Mouse (Mus musculus) cerebellum, adult 11 months (tissue): Measurements from ENCODE around the gene Ugt1a8.
A peak's percentile ranks its signal among the peaks of the same experiment; 100 is the strongest.
"Not testable (repeated sequence)": the region's sequence is repeated elsewhere in the genome, so short reads cannot be mapped to it uniquely, and the experiment has no call there.

Experiments used
- DNase-seq: peaks from one replicate; pipeline ENCODE4 v3.0.0; 2022

Gene Ugt1a8

DNA sequence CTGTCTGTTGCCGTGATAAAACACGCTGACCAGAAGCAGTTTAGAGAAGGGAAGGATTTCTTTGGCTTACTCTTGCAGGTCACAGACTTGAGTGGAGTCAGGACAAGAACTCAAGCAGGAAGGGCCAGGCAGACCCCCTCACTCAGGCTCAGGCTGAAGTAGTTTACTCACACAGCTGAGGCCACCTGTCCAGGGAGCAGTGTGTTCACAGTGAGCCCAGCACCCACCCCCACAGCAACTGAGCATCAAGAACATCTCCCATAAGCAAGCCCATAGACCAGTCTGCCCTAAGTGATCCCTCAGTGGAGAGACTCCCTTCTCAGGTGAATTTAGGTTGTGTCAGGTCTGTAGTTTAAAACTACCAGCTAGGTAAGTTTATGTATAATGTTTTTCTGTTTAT is 22.0 kb downstream of the Ugt1a8 start:
- DNase-seq = not testable (repeated sequence)

DNA sequence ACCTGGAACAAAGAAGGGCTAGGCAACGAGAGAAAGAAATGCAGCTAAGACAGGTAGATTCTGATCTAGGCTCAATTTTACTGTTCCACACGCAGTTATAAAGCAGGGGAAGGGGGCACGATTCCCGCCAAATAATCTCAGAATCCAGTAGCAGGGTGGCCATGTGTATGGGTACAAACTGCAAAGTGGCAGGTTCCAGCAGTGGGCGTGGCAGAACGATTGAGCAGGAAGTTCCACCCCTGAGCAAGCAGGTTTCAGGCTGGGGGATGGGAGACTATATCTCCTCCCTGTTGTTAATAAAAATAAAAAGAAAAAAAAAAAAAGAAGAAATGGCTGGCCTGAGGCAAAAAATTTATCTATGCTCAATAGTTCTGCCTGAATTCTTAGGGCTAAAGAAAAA is 25.2 kb downstream of the Ugt1a8 start:
- not testable (repeated sequence) for DNase-seq

DNA sequence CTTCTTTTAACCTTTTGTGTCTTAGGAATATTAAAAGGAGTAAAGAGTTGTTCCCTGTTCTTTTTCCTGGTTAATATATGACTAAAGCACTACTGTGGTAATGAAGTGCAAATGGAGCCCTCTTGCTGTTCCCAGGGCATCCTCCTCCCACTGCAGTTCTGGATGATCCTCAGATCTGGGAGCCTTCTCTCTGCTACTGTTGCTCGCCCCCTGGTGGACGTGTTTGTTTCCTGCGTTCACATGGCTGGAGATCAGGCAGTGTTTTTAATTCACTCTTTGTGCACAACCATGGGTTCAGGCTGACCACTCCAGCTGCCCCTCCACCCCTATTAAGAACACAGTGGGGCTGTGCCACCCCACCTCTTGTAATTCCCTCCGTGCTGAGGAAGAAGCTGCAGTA is 32.9 kb downstream of the Ugt1a8 start:
- DNase-seq = not testable (repeated sequence)

DNA sequence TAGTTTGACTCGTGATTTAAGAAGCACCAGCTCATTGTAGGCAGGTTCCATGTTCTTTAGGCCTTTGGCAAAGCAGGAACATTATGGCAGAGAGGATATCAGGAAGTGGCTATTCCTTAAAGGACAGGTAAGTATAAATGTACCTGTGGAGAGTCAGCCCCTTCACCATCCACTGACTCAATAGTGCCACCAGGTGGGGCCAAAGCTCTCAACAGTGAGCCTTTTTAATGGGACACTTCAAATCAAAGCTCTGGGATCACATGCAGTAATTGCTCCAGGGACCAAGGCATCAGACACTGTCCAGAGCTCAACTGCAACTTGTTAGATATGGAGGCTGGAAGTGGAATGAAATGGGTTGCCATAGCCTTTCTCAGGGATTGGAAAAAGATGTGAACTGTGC is 33.9 kb downstream of the Ugt1a8 start:
- DNase-seq = not testable (repeated sequence)

DNA sequence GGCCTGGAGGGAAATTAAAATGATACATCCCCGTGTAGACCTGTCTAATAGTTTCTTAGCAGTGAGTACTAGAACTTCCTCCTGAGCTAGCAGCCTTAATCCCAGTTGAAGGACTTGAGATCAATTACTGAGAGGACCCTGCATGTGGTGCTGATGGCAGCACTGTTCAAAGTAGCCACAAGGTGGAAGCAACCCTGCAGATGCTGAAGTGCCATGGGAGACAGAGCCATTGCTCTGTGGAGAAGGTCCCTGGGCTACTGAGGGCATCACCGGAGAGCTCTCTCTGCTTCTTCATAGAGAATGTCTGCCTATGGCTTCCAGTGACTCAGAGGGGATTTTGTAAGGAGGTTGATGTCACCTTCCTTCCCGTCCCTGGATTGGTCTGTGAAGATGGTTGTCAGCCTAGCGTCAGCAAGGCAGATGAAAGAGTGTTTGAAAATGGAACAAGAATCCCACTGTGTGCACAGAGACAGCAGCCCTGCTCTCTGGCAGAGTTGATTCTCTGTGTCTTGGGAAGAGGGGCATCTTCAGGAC is 38.3 kb downstream of the Ugt1a8 start:
- DNase-seq = not testable (repeated sequence)

DNA sequence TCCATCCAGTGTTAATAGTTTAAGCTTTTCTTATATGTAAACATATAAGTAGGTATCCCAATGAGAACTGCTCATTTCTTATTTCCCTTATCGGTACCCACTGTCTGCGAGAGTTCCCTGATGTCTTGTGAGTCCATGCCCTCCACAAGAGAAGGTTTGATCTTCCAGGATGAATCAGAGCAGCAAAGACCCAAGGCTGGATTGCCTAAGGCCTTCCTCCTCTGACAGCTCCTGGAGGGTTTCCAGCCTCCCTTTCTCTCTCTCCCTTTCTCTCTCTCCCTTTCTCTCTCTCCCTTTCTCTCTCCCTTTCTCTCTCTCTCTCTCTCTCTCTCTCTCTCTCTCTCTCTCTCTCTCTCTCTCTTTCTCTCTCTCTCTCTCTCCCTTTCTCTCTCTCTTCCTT is 41.5 kb downstream of the Ugt1a8 start:
- not testable (repeated sequence) for DNase-seq

DNA sequence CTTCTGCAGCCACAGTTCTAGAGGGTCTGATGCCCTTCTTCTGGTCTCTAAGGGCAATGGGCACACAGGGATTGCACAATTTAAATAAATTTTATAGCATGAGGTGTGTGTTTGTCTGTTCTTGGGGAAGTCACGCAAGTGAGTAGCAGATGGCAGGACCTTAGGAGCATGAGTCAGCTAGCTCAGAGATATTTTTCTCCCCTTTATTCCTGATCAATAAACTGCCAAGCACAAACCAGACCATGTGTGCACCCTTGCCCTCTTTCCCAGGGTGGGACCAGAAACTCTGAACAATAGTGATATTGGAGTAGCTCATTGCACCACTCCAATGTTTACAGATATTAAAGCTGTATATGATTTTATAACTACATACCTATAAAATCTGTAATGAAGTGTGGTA is 42.6 kb downstream of the Ugt1a8 start:
- not testable (repeated sequence) for DNase-seq

DNA sequence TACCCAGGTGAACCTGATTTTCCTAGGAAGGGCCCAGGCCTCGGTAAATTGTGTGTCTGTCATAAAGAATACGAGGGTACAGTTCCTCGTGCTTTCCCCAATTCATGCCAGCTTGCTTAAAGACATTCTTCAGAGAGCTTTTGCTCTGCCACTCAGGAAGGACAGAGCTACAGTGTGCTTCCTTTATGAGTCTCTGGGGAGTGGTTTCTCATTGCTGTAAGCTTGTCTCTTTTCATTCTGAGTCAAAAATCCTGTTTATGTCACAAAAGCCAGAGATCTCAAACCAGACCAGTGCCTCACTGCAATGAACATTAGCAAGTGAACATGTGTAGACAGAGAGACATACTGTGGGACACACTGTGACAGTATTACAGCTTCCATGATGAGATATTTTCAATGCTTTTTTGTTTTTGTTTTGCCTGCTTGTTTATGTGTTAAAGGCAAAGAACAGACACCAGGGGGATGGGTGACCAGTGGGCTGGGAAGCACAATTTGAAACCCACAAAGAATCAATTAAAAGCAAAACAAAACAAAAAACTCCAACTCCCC is 46.4 kb downstream of the Ugt1a8 start:
- no peak for DNase-seq

DNA sequence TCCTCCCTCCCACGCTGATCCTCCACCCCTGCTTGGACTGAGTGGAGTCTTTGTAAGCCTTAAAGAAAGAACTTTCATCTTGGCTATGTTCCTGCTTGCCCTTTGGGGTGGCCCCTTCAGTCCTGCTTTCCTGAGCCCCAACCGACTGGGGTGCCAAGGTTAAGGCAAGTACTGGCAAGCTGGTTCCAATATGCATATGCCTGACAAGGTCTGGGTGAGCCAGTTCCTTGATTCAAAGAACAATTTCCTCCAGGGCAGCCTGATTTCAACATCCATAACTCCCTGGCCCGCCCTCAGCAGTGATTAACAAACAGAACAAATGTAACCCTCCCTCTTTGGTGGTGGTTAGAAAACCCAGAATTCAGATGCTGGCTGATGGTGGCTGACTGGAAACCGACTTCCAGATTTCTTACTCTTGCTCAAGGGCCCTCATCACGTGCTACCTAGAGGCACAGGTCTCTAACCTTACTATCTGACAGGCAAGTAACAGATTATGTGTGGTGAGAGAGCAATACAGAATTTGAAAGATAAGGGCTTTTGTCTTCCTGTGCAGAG is 46.9 kb downstream of the Ugt1a8 start, which contains the start of gene Ugt1a6a:
Gene Ugt1a6a, plus strand, starts transcription at position 353 of the 555 bp plus-strand sequence.
- not testable (repeated sequence) for DNase-seq

DNA sequence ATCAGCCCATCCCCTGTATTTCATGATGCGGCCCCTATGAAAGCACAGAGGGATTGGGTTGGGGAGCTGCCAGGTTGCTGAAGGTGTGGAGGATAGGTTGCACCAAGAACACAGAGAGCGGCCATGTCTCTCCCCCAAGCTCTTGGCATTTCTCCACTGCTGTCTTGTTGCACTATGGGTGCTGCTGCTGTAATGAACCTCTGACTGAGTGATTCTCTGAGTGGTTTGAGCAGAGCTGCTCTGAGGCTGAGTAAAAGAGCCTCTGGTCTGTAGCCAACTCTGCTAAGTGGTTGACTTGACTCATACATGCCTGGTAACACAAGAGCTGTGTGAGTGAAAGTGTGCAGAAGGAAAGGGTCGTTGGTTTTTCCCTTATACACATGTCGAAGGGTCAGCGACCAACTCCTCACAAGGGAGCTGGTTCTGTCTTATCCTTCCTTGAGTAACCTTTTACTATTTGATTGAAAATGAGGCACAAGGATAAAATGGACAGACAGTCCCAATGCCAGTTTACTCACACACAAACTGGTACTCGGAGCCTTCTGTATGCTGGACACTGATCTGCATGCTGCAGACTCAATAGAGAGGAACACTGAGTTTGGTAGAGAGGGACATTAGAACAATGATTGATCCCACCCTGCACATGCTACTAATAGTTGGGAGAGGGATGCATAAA is 47.8 kb downstream of the Ugt1a8 start:
- not testable (repeated sequence) for DNase-seq

DNA sequence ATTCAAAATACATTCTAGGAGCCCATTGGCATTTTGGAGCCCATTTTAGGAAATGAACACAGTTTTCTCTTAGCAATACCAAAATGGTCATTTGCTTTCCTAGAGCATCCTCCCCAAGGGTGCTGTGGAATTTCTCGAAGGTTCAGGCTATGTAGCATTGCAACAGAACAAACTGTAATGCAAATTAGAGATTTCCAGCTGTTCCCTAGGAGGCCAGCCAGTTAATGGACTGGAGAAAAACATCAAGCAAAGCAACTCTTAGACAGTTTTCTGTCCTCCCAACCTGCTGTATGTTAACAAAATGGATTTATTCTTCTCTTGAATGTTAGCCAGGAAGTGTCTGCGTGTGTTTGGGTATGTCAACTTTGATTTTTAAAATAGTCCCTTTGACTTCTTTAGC is 49.0 kb downstream of the Ugt1a8 start:
- no peak for DNase-seq

DNA sequence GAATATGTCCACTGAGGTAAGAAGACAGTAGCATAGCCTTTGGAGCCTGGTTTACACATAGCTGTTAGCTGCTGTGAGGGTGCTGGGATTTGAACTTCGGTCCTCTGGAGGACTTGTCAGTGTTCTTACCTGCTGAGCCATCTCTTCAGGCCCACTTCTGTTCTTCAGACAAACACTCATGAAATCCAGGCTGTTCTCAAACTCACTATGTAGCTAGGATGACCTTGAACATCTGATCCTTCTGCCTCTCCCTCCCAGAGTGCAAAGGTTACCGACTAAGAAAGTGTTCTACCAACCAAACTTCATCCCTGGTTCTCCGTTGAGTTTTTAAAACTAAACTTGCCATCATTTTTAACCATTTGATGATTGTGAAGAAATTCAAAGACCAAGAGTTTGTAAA is 49.7 kb downstream of the Ugt1a8 start:
- no peak for DNase-seq

DNA sequence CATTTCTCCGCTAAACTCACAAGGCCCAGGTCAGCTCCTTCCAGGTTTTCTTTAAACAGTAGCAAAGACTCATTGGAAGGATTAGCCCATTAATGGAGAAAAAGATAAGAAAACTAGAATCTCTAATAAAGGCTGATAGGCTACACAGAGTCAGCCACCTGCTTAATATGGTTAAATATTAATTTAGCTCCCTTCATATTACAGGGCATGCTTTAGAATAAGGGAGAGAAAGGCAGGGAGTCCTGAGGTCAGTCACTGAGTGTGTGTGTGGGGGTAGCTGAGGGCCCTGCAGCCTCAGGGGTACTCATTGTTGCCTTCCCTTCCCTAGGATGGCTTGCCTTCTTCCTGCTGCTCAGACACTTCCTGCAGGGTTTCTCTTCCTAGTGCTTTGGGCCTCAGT is 50.5 kb downstream of the Ugt1a8 start:
- no peak for DNase-seq

DNA sequence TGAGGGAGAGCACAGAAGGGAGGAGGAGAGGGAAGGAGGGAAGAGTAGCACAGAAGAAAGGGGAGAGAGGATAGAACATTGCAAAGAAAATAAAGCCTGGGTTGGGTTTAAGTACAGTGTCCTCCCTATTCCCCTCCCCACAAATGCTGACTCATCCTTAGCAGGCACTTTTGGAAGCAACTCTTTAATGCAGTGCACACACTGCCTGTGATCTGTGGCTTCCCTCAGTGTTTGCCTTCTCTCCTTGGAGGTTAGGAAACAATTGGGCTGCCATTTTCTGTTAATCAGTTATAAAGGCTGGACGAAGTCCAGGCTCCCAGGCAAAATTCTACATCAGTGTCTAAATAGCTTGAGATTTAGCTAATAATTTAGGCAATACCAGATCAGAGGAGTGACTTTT is 52.9 kb downstream of the Ugt1a8 start:
- not testable (repeated sequence) for DNase-seq

DNA sequence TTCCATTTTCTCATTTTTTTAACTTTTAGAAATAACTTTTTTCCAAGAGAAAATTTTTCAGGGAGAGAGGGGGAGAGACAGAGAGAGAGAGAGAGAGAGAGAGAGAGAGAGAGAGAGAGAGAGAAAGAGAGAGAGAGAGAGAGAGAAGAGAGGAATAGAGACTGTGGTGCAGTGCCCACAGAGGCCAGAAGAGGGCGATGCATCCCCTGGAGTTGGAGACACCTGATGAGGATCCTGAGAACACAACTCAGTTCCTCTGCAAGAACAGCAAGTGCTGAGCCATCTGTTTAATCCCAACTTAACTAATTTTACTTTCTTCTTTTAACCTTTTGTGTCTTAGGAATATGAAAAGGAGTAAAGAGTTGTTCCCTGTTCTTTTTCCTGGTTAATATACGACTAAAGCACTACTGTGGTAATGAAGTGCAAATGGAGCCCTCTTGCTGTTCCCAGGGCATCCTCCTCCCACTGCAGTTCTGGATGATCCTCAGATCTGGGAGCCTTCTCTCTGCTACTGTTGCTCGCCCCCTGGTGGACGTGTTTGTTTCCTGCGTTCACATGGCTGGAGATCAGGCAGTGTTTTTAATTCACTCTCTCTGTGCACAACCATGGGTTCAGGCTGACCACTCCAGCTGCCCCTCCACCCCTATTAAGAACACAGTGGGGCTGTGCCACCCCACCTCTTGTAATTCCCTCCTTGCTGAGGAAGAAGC is 56.5 kb downstream of the Ugt1a8 start:
- DNase-seq = peak; percentile 25

DNA sequence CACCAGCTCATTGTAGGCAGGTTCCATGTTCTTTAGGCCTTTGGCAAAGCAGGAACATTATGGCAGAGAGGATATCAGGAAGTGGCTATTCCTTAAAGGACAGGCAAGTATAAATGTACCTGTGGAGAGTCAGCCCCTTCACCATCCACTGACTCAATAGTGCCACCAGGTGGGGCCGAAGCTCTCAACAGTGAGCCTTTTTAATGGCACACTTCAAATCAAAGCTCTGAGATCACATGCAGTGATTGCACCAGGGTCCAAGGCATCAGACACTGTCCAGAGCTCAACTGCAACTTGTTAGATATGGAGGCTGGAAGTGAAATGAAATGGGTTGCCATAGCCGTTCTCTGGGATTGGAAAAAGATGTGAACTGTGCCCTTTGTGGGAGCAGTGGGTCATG is 57.7 kb downstream of the Ugt1a8 start:
- DNase-seq = not testable (repeated sequence)

DNA sequence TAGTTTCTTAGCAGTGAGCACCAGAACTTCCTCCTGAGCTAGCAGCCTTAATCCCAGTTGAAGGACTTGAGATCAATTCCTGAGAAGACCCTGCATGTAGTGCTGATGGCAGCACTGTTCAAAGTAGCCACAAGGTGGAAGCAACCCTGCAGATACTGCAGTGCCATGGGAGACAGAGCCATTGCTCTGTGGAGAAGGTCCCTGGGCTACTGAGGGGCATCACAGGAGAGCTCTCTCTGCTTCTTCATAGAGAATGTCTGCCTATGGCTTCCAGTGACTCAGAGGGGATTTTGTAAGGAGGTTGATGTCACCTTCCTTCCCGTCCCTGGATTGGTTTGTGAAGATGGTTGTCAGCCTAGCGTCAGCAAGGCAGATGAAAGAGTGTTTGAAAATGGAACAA is 62.5 kb downstream of the Ugt1a8 start:
- DNase-seq = not testable (repeated sequence)

DNA sequence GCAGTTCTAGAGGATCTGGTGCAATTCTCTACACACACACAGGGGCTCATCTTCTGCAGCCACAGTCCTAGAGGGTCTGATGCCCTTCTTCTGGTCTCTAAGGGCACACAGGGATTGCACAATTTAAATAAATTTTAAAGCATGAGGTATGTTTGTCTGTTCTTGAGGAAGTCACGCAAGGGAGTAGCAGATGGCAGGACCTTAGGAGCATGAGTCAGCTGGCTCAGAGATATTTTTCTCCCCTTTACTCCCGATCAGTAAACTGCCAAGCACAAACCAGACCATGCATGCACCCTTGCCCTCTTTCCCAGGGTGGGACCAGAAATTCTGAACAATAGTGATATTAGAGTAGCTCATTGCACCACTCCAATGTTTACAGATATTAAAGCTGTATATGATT is 70.8 kb downstream of the Ugt1a8 start:
- no peak for DNase-seq

DNA sequence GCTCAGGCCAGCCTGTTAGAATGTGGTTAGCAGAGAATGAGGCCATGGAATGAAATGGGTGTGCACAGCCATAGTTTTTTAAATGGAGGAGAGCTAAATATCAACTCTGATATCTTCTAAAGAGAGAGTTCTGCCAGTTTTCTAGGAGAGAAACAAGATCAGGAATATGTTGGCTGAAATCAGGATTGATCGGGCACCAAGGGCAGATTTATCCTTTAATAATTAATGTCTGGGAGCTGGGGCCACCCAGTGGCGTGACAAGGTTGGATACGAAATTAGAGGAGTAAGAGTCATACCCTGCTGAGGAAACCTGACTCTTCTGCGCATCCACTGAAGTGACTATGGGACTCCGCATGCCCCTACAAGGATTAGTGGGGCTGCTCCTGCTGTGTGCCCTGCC is 78.1 kb downstream of the Ugt1a8 start, which contains the start of gene Ugt1a5:
Gene Ugt1a5, plus strand, starts transcription at position 302 of the 400 bp plus-strand sequence.
- no peak for DNase-seq

DNA sequence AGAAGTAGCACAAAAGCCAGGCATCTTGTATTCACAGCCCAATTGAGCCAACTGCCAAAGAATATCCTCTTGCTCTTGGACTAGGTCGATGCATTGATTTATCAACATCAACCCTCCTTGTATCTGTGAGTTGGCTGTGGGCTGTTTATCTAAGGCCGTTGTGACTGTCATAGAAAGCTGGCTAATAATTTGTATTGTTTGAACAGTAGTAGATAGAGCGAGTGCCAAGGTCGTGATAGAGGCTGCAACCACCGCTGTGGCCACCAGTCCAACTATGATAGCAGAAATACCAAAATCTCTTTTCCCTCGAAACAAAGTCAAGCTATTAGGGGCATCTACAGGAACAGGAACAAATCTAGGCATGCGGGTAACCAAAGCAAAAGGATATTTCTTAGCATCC is 84.6 kb downstream of the Ugt1a8 start:
- DNase-seq = not testable (repeated sequence)

DNA sequence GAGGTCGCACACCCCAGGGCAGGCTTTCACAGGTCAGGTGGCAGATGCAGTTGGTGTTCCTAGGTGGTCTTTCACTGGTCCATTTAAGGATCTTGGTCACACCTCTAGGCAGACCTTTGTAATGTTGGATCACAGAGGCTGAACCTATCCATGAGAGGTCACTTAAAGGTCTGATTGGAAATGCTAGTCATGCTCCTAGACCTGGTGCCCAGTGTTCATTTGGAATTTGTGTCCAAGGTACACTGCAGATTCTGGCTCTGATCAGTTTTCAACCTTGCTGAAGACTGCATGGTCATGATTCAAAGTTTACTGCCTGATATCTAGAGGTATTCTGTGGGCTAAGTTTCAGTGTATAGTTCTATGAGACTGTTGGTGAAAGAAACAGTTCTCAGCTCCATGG is 92.0 kb downstream of the Ugt1a8 start:
- DNase-seq = no peak

DNA sequence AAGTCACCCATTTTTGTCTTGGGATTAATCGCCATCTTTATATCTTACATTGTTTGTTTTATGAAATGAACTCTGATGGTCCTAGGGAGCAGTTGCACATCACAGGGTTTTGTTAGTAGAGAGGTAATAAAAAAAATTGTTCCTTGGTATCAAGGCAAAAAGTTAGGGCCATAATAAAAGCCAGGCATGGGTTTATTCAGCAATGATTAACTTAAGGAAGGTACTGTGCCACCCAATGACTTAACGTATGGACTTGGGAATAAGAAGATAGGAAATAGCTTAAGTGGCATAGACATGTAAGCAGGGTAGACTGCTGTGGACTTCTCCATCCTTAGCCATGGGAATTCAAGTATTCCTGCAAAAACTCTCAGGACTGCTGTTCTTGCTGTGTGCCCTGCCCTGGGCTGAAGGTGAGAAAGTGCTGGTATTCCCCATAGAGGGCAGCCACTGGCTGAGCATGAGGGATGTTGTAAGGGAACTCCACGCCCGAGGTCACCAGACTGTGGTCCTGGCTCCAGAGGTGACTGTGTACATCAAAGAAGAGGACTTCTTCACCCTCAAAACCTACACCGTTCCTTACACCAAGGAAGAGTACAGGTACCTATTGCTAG is 98.8 kb downstream of the Ugt1a8 start:
- no peak for DNase-seq

DNA sequence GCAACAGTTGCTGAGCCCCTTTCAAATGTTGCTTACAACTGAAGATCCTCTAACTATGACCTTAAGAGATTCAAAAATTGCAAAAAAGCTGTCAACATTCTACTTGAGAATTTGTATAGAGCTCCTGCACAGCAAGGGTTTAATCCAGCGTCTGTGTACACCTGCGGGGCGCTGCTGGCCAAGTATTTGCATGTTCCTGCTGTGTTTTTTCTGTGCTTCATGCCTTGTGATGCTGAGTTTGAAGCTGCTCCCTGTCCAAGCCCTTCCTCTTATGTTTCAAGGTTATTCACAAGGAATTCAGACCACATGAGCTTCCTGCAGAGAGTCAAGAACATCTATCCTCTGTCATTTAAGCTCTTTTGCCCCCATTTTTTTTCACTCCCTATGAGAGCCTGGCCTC is 104.5 kb downstream of the Ugt1a8 start:
- DNase-seq = no peak
